Mouse (Mus musculus) lung, embryonic 15.5 days (tissue): Measurements from ENCODE around the gene Negr1. TPM values are rescaled to one million over a fixed set of nuclear protein-coding genes. Genes with fewer than 3 reads are reported as not detected.

Source experiments
- ATAC-seq: fragments of 200-750 bp; cut with Nextera tagmentation; 2 replicates; pipeline ENCODE4 v1.8.0; 2017; ENCODE audit warnings: moderate number of reproducible peaks, borderline replicate concordance; ENCODE audit not compliant: low FRiP score, low TSS enrichment; ENCODE audit errors: extremely low read depth
- H3K27ac ChIP-seq: fragments of 300-500 bp; sonication (generic); 2 replicates; pipeline ENCODE4 v1.5.1; 2015; ENCODE audit warnings: moderate library complexity, mild to moderate bottlenecking, inconsistent platforms
- H3K27me3 ChIP-seq: fragments of 300-500 bp; sonication (generic); 2 replicates; pipeline ENCODE4 v1.6.1; 2015; ENCODE audit warnings: inconsistent platforms
- H3K36me3 ChIP-seq: fragments of 300-500 bp; sonication (generic); 2 replicates; pipeline ENCODE4 v1.6.1; 2015; ENCODE audit warnings: inconsistent platforms
- H3K4me1 ChIP-seq: fragments of 300-500 bp; sonication (generic); 2 replicates; pipeline ENCODE4 v1.6.1; 2015; ENCODE audit warnings: inconsistent platforms
- H3K4me2 ChIP-seq: fragments of 300-500 bp; sonication (generic); 2 replicates; pipeline ENCODE4 v1.6.1; 2015; ENCODE audit warnings: inconsistent platforms, mild to moderate bottlenecking, moderate library complexity
- H3K4me3 ChIP-seq: fragments of 300-500 bp; sonication (generic); 2 replicates; pipeline ENCODE4 v1.5.1; 2015; ENCODE audit warnings: mild to moderate bottlenecking, inconsistent platforms
- H3K9ac ChIP-seq: fragments of 300-500 bp; sonication (generic); 2 replicates; pipeline ENCODE4 v1.6.1; 2015; ENCODE audit warnings: inconsistent platforms
- H3K9me3 ChIP-seq: fragments of 300-500 bp; sonication (generic); 2 replicates; pipeline ENCODE4 v1.6.1; 2016; ENCODE audit warnings: inconsistent platforms
- WGBS: fragments of 180-500 bp; shearing (Covaris S2); methylation state at CpG from one replicate; pipeline ENCODE4 v1.1.7; 2015; 5-methylcytosine and 5-hydroxymethylcytosine counted together
- polyA plus RNA-seq: library from polyadenylated mRNA; unstranded; fragments of >200 nt; fragmentation: Nextera tagmentation; extraction: Ambion mirVana; gene quantifications from 2 replicates; pipeline ENCODE4 v1.2.1, GENCODE M21; 2015

The Negr1 gene
- polyA plus RNA-seq, 1 experiment from 2014 or later, result 7.5 TPM

GRCm38 (mm10) chr3:157291286-157291685 lies 729.7 kb downstream of the Negr1 start:
- Histone ChIP-seq H3K4me2 (no peak overlapping the region), H3K9ac (no peak overlapping the region), H3K9me3 (no peaks in the 10 kb centered on the region), H3K36me3 (no peaks in the 10 kb centered on the region), H3K27me3 (no peaks in the 10 kb centered on the region), H3K4me3 (no peak overlapping the region), H3K27ac (no peak overlapping the region), H3K4me1 (no peaks in the 10 kb centered on the region)
- 77% methylated on average over 1 of the region's 1 CpGs for WGBS
- ATAC-seq, result no peak

GRCm38 (mm10) chr3:157297216-157297615 lies 735.6 kb downstream of the Negr1 start:
- Histone ChIP-seq H3K27ac (no peak overlapping the region), H3K27me3 (no peaks in the 10 kb centered on the region), H3K4me1 (no peaks in the 10 kb centered on the region), H3K4me2 (no peak overlapping the region), H3K36me3 (no peaks in the 10 kb centered on the region), H3K9me3 (no peaks in the 10 kb centered on the region), H3K4me3 (no peak overlapping the region), H3K9ac (no peak overlapping the region)
- ATAC-seq, result no peak
- WGBS, result 77% methylated on average over 4 of the region's 4 CpGs

DNA sequence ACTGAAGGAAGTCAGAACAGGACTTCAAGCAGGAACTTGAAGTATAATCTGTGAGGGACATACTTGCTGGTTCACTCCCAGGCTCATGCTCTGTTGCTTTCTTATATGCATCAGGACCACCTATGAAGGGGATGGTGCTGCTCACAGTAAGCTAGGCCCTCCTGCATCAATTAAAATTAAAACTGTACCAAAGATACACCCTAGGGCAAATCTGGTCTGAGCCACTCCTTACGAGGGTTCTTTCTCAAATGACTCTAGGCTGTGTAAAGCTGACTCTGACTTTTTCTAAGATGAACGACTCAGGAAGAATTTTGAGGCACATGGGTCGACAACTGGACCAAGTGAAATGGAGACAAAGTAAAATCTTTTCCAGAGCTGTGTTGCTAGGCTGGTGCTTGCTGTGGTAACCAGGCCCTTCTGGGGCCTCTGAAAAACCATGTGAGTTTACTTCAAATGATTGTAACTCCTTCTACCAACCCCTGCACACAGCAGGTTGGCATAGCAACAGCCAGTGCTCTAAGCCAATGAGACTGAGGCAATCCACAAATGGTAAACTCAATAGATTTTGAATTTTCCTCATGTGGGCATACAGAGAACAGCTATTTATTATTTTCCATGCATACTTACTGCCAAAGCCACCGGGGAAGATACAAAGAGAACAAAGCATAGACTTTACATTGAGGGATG lies 742.0 kb downstream of the Negr1 start:
- 67% methylated on average over 4 of the region's 4 CpGs for WGBS
- Histone ChIP-seq H3K4me3 (no peak overlapping the region), H3K4me2 (no peak overlapping the region), H3K36me3 (no peaks in the 10 kb centered on the region), H3K27me3 (no peaks in the 10 kb centered on the region), H3K9ac (no peak overlapping the region), H3K9me3 (no peaks in the 10 kb centered on the region), H3K4me1 (no peaks in the 10 kb centered on the region), H3K27ac (no peak overlapping the region)
- ATAC-seq, result no peak

- Histone ChIP-seq H3K27ac (no peak overlapping the region), H3K27me3 (no peaks in the 10 kb centered on the region), H3K9me3 (no peaks in the 10 kb centered on the region), H3K4me3 (no peak overlapping the region), H3K9ac (no peak overlapping the region), H3K36me3 (no peaks in the 10 kb centered on the region), H3K4me2 (no peak overlapping the region), H3K4me1 (no peaks in the 10 kb centered on the region)
- ATAC-seq, result no peak
- 50% methylated on average over 1 of the region's 1 CpGs for WGBS
Measured at GRCm38 (mm10) chr3:157321081-157321573, 759.5 kb downstream of the Negr1 start.

DNA sequence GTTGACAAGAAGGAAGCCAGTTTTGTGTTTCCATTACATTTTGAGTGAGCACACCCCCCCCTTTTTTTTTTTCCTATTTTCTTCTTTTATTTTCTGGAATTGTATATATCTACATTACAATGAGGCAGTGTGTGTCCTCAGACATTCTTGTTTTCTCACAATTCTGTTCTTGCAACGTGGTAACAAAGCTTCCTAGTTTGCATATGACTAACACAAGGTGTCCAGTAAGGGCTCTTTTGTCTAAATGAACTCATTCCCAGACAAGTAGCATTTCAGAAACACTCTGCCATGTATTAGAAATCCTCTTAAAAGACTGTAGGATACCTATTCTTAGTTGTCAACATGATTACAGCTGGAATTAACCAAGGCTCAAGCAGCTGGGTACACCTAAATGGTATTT lies 760.2 kb downstream of the Negr1 start:
- H3K27me3 ChIP-seq, result no peaks in the 10 kb centered on the region
- H3K27ac ChIP-seq, result no peak overlapping the region

GRCm38 (mm10) chr3:157334169-157334568 lies 772.6 kb downstream of the Negr1 start:
- no peak overlapping the region for H3K4me3 ChIP-seq
- no peaks in the 10 kb centered on the region for H3K27me3 ChIP-seq
- ATAC-seq, result no peak
- H3K4me2 ChIP-seq, result no peak overlapping the region
- no peak overlapping the region for H3K27ac ChIP-seq
- no peaks in the 10 kb centered on the region for H3K4me1 ChIP-seq
- no peaks in the 10 kb centered on the region for H3K36me3 ChIP-seq
- WGBS, result 56% methylated on average over 1 of the region's 1 CpGs
- no peak overlapping the region for H3K9ac ChIP-seq
- H3K9me3 ChIP-seq, result no peaks in the 10 kb centered on the region

More for the DNA sequence above, 760.2 kb downstream of the Negr1 start:
- H3K4me2 ChIP-seq, result no peak overlapping the region
- H3K9me3 ChIP-seq, result no peaks in the 10 kb centered on the region
- no peaks in the 10 kb centered on the region for H3K4me1 ChIP-seq
- no peak overlapping the region for H3K4me3 ChIP-seq
- no peaks in the 10 kb centered on the region for H3K36me3 ChIP-seq
- no peak overlapping the region for H3K9ac ChIP-seq
- no peak for ATAC-seq
- WGBS, result 39% methylated on average over 1 of the region's 1 CpGs

DNA sequence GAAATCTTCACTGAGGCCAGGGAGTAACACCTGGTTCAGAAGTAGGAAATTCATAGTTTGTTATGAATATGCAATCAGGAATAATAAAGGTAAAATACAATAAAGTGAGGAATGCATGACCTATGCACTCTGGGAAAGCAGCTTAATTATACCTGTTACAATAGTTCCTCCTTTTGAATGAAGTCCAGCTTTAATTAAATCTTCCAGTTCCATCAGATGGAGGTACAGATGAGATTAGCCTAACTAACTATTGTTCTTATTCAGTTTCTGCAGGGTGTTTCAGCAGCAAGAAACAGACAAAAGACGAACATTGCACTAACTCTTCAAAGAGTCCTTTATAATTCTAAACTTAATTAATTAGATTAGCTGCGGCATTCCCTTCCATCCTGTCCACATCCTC lies 787.9 kb downstream of the Negr1 start:
- no peaks in the 10 kb centered on the region for H3K36me3 ChIP-seq
- H3K4me1 ChIP-seq, result no peaks in the 10 kb centered on the region
- no peak for ATAC-seq
- H3K27me3 ChIP-seq, result no peaks in the 10 kb centered on the region
- H3K27ac ChIP-seq, result no peak overlapping the region
- no peak overlapping the region for H3K4me3 ChIP-seq
- no peak overlapping the region for H3K9ac ChIP-seq
- H3K4me2 ChIP-seq, result no peak overlapping the region
- no peaks in the 10 kb centered on the region for H3K9me3 ChIP-seq
- 66% methylated on average over 2 of the region's 2 CpGs for WGBS

DNA sequence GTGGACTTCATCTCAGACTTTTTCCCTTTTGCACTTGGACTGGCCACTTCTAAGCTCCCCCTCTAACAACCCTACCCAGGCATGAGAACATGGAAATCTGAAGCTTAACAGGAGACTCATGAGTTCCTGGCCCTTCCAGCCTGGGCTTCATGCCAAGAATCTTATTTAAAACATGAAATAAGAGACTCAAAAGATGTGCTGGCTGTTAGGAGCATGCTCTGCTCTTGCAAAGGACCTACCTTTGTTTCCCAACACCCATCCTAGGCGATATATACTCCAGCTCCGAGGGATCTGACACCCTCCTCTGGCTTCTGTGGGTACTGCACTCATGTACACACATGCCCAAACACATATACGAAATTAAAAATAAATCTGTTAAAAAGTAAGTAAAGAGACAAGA lies 797.3 kb downstream of the Negr1 start:
- Histone ChIP-seq H3K27me3 (no peaks in the 10 kb centered on the region), H3K27ac (peak overlapping the region; percentile 66), H3K4me2 (no peak overlapping the region), H3K36me3 (no peaks in the 10 kb centered on the region), H3K4me1 (0 out of 2 replicates have a peak, but pooled peaks cover 6% of the 10 kb centered on the region), H3K9me3 (no peaks in the 10 kb centered on the region), H3K4me3 (no peak overlapping the region), H3K9ac (no peak overlapping the region)
- peak; percentile 94 for ATAC-seq
- 18% methylated on average over 3 of the region's 3 CpGs for WGBS

GRCm38 (mm10) chr3:157359840-157360239 lies 798.2 kb downstream of the Negr1 start:
- WGBS, result 64% methylated on average over 6 of the region's 6 CpGs
- Histone ChIP-seq H3K36me3 (no peaks in the 10 kb centered on the region), H3K4me2 (no peak overlapping the region), H3K9ac (no peak overlapping the region), H3K4me3 (no peak overlapping the region), H3K4me1 (0 out of 2 replicates have a peak, but pooled peaks cover 6% of the 10 kb centered on the region), H3K9me3 (no peaks in the 10 kb centered on the region), H3K27ac (no peak overlapping the region), H3K27me3 (no peaks in the 10 kb centered on the region)
- ATAC-seq, result no peak
